Comparison of ENCODE assay signal across 19 mouse cellular contexts in genomic region chr8:84044103-84044502, GRCm38 (mm10). TPM values are rescaled to one million over a fixed set of nuclear protein-coding genes. Genes with fewer than 3 reads are reported as not detected.
A peak's percentile ranks its signal among the peaks of the same experiment; 100 is the strongest.
DNase-seq lines count a peak whose midpoint lies in the region; ATAC-seq and TF ChIP-seq lines count a peak whose summit lies in the region.
"Had no signal": no experiment of that assay in that cellular context is flagged by ENCODE, and none has a peak within 500 bp of the region (broad histone marks: within the 10 kb centered on the region; RNA-seq: fewer than 3 reads in every experiment).

No protein-coding gene starts in this region.

- no peak for ATAC-seq in heart, postnatal 0 days (ENCODE audit: insufficient read depth, low read depth)
- no peak for ATAC-seq in heart, embryonic 11.5 days (replicated peaks; ENCODE audit: insufficient number of reproducible peaks, low FRiP score, low TSS enrichment)
- no peak for ATAC-seq in lung, embryonic 14.5 days (ENCODE audit: insufficient read depth)
- ATAC-seq: hindbrain, postnatal 0 days; Patski had no signal

- TF ChIP-seq CTCF in heart, postnatal 0 days (IDR thresholded peaks at IDR 0.05; ENCODE audit: low read depth): 0 out of 2 replicates have a peak, but pooled peaks have one; percentile 3
- peak; percentile 36 for TF ChIP-seq CTCF in lung, embryonic 14.5 days (IDR thresholded peaks at IDR 0.05; ENCODE audit: low read depth)
- no peak; the same call in 1 of the 2 replicates for TF ChIP-seq CTCF in small intestine, adult 2 months (IDR thresholded peaks at IDR 0.05; ENCODE audit: extremely low read depth, insufficient read length, insufficient replicate concordance, low read depth, low read length)

- no peak overlapping the region for H3K4me2 ChIP-seq in heart, postnatal 0 days (ENCODE audit: low read depth, low read length)
- H3K4me2 ChIP-seq in heart, embryonic 11.5 days: no peak overlapping the region
- H3K4me2 ChIP-seq in lung, embryonic 14.5 days: no peak overlapping the region
- H3K4me2 ChIP-seq: neural tube, embryonic 15.5 days had no signal

- peak; percentile 10; the same call in 1 of the 2 replicates for TF ChIP-seq POLR2A in small intestine, adult 2 months (IDR thresholded peaks at IDR 0.05; ENCODE audit: low read depth, low read length)

- TF ChIP-seq EP300 in heart, postnatal 0 days (IDR thresholded peaks at IDR 0.05; ENCODE audit: low read depth): no peak

- 15% methylated on average over 7 of the region's 7 CpGs for WGBS in heart, postnatal 0 days
- WGBS in heart, embryonic 11.5 days (ENCODE audit: insufficient replicate concordance): 3% methylated on average over 7 of the region's 7 CpGs
- 8% methylated on average over 7 of the region's 7 CpGs for WGBS in lung, embryonic 14.5 days
- WGBS in small intestine, adult 2 months: 36% methylated on average over 7 of the region's 7 CpGs

- peaks cover 28% of the 10 kb centered on the region for H3K27me3 ChIP-seq in heart, postnatal 0 days (ENCODE audit: control insufficient read depth, insufficient read depth, low read length)
- peaks cover 47% of the 10 kb centered on the region for H3K27me3 ChIP-seq in heart, embryonic 11.5 days (ENCODE audit: control insufficient read depth, insufficient read depth, low read length)
- H3K27me3 ChIP-seq in lung, embryonic 14.5 days (ENCODE audit: insufficient read depth, low read length): peaks cover 46% of the 10 kb centered on the region
- peaks cover 17% of the 10 kb centered on the region; the same call in 1 of the 2 replicates for H3K27me3 ChIP-seq in small intestine, adult 2 months (ENCODE audit: control insufficient read depth, insufficient read depth, low read length)

- H3K4me3 ChIP-seq in heart, postnatal 0 days (ENCODE audit: low read depth, low read length): no peak overlapping the region
- H3K4me3 ChIP-seq in heart, embryonic 11.5 days (ENCODE audit: low read depth, low read length): no peak overlapping the region
- no peak overlapping the region for H3K4me3 ChIP-seq in lung, embryonic 14.5 days (ENCODE audit: low read depth, low read length)
- no peak overlapping the region for H3K4me3 ChIP-seq in small intestine, adult 2 months (ENCODE audit: low read depth, low read length)
- H3K4me3 ChIP-seq: neural tube, embryonic 15.5 days had no signal

- H3K9me3 ChIP-seq in heart, postnatal 0 days (replicated peaks; ENCODE audit: control insufficient read depth, low read length): no peaks in the 10 kb centered on the region
- no peaks in the 10 kb centered on the region for H3K9me3 ChIP-seq in heart, embryonic 11.5 days (replicated peaks; ENCODE audit: control insufficient read depth, low read length)
- no peaks in the 10 kb centered on the region for H3K9me3 ChIP-seq in lung, embryonic 14.5 days (ENCODE audit: low read depth, low read length)
- H3K9me3 ChIP-seq: neural tube, embryonic 15.5 days had no signal

- H3K36me3 ChIP-seq in heart, postnatal 0 days (replicated peaks; ENCODE audit: control insufficient read depth, insufficient read depth, low read length): no peaks in the 10 kb centered on the region
- H3K36me3 ChIP-seq in heart, embryonic 11.5 days (ENCODE audit: control insufficient read depth, insufficient read depth, low read length): no peaks in the 10 kb centered on the region
- H3K36me3 ChIP-seq in lung, embryonic 14.5 days (ENCODE audit: insufficient read depth): no peaks in the 10 kb centered on the region
- no peaks in the 10 kb centered on the region for H3K36me3 ChIP-seq in small intestine, adult 2 months (ENCODE audit: control insufficient read depth, insufficient read depth, low read length)
- H3K36me3 ChIP-seq: neural tube, embryonic 15.5 days had no signal

- no peak overlapping the region for H3K9ac ChIP-seq in heart, postnatal 0 days (replicated peaks; ENCODE audit: low read depth, low read length)
- H3K9ac ChIP-seq in heart, embryonic 11.5 days (ENCODE audit: low read depth, low read length): no peak overlapping the region
- H3K9ac ChIP-seq in lung, embryonic 14.5 days: no peak overlapping the region
- H3K9ac ChIP-seq: neural tube, embryonic 15.5 days had no signal

- peaks cover 3% of the 10 kb centered on the region; the same call in 1 of the 2 replicates for H3K4me1 ChIP-seq in heart, postnatal 0 days (ENCODE audit: control insufficient read depth, insufficient read depth)
- peaks cover 5% of the 10 kb centered on the region; the same call in 1 of the 2 replicates for H3K4me1 ChIP-seq in heart, embryonic 11.5 days (ENCODE audit: control insufficient read depth, insufficient read depth, low read length)
- H3K4me1 ChIP-seq in lung, embryonic 14.5 days (ENCODE audit: insufficient read depth): no peaks in the 10 kb centered on the region
- H3K4me1 ChIP-seq in small intestine, adult 2 months (ENCODE audit: control insufficient read depth, insufficient read depth, insufficient read length, low read length): peaks cover 3% of the 10 kb centered on the region

- peak; percentile 18 for DNase-seq in embryo, embryonic 10 days (ENCODE audit: low spot score)
- DNase-seq in embryo, embryonic 11 days: no peak
- no peak for DNase-seq in heart, postnatal 0 days (ENCODE audit: low spot score)
- no peak for DNase-seq in lung, embryonic 14.5 days
- DNase-seq in lung, postnatal 10 days: no peak
- DNase-seq in adrenal gland, postnatal 4 days (ENCODE audit: low spot score in 2 of 2): no peak
- DNase-seq: gastrocnemius, postnatal 10 days; kidney, postnatal 25 days; layer of hippocampus, adult 9-11 months; lung, adult 2 months; thymus, adult 2 months had no signal

- H3K27ac ChIP-seq in heart, postnatal 0 days (ENCODE audit: low read depth): no peak overlapping the region
- no peak overlapping the region for H3K27ac ChIP-seq in heart, embryonic 11.5 days (ENCODE audit: low read depth, low read length)
- no peak overlapping the region for H3K27ac ChIP-seq in lung, embryonic 14.5 days (ENCODE audit: low read depth)
- H3K27ac ChIP-seq in small intestine, adult 2 months (ENCODE audit: insufficient read depth, low read depth, low read length): no peak overlapping the region
- H3K27ac ChIP-seq: hindbrain, postnatal 0 days; neural tube, embryonic 15.5 days had no signal

RNA-seq across cellular contexts. Expression of gene Rln3, which starts 0.7 kb away (rescaled TPM):
- not detected in 2 replicates for total RNA-seq in heart, postnatal 0 days (2014; rRNA removed; ENCODE audit: low replicate concordance)
- not detected in 2 replicates for polyA plus RNA-seq in heart, postnatal 0 days (2015; fragmentation: Nextera tagmentation; extraction: Ambion mirVana)
- not detected in 2 replicates for polyA plus RNA-seq in heart, embryonic 11.5 days (2014; fragmentation: Nextera tagmentation; extraction: Ambion mirVana)
- not detected in 2 replicates for polyA plus RNA-seq in lung, embryonic 14.5 days (2014; fragmentation: Nextera tagmentation; extraction: Ambion mirVana)
- polyA plus RNA-seq in small intestine, adult 2 months (2012; rRNA removed): 0.96 and 0.99 TPM in 2 replicates
- not detected for total RNA-seq in adrenal gland, postnatal 4 days (2021)
- total RNA-seq: gastrocnemius, postnatal 10 days; megakaryocyte progenitor cell, adult 5-6 weeks; monocyte, adult 5-6 weeks had no signal
- polyA plus RNA-seq: limb, embryonic 14.5 days; Patski had no signal

RNA-seq across cellular contexts. Expression of gene Il27ra, which starts 1.7 kb away (rescaled TPM):
- 3.9 and 5.6 TPM in 2 replicates for total RNA-seq in heart, postnatal 0 days (2014; rRNA removed; ENCODE audit: low replicate concordance)
- 2.6 and 3.6 TPM in 2 replicates for polyA plus RNA-seq in heart, postnatal 0 days (2015; fragmentation: Nextera tagmentation; extraction: Ambion mirVana)
- polyA plus RNA-seq in heart, embryonic 11.5 days (2014; fragmentation: Nextera tagmentation; extraction: Ambion mirVana): 3.5 and 4.1 TPM in 2 replicates
- 1.1 TPM in 2 replicates for polyA plus RNA-seq in lung, embryonic 14.5 days (2014; fragmentation: Nextera tagmentation; extraction: Ambion mirVana)
- 2.3 and 5.5 TPM in 2 replicates for polyA plus RNA-seq in small intestine, adult 2 months (2012; rRNA removed)
- 1 to 10 TPM; 2.6 to 3.8 TPM for total RNA-seq in adrenal gland, postnatal 4 days (2021)

RNA-seq across cellular contexts. Expression of gene Gm10643, which starts 20.8 kb away (rescaled TPM):
- total RNA-seq in heart, postnatal 0 days (2014; rRNA removed; ENCODE audit: low replicate concordance): 1.3 and 3.8 TPM in 2 replicates
- 1.0 and 1.7 TPM in 2 replicates for polyA plus RNA-seq in heart, postnatal 0 days (2015; fragmentation: Nextera tagmentation; extraction: Ambion mirVana)
- 1.0 and 1.1 TPM in 2 replicates for polyA plus RNA-seq in heart, embryonic 11.5 days (2014; fragmentation: Nextera tagmentation; extraction: Ambion mirVana)
- 1.4 and 1.7 TPM in 2 replicates for polyA plus RNA-seq in lung, embryonic 14.5 days (2014; fragmentation: Nextera tagmentation; extraction: Ambion mirVana)
- polyA plus RNA-seq in small intestine, adult 2 months (2012; rRNA removed): 0.48 TPM in 1 of 2 replicates, not detected in the other
- 1 to 10 TPM; 4.0 to 4.2 TPM for total RNA-seq in adrenal gland, postnatal 4 days (2021)

RNA-seq across cellular contexts. Expression of gene Rfx1, which starts 22.5 kb away (rescaled TPM):
- 11.7 and 15.3 TPM in 2 replicates for total RNA-seq in heart, postnatal 0 days (2014; rRNA removed; ENCODE audit: low replicate concordance)
- 2.3 and 2.4 TPM in 2 replicates for polyA plus RNA-seq in heart, postnatal 0 days (2015; fragmentation: Nextera tagmentation; extraction: Ambion mirVana)
- 7.5 and 7.9 TPM in 2 replicates for polyA plus RNA-seq in heart, embryonic 11.5 days (2014; fragmentation: Nextera tagmentation; extraction: Ambion mirVana)
- 12.9 and 13.3 TPM in 2 replicates for polyA plus RNA-seq in lung, embryonic 14.5 days (2014; fragmentation: Nextera tagmentation; extraction: Ambion mirVana)
- polyA plus RNA-seq in small intestine, adult 2 months (2012; rRNA removed): 23.2 and 42.2 TPM in 2 replicates
- 10 to 100 TPM; 17.0 to 18.6 TPM for total RNA-seq in adrenal gland, postnatal 4 days (2021)

RNA-seq across cellular contexts. Expression of gene Palm3, which starts 22.8 kb away (rescaled TPM):
- not detected in 2 replicates for total RNA-seq in heart, postnatal 0 days (2014; rRNA removed; ENCODE audit: low replicate concordance)
- 0.33 and 0.41 TPM in 2 replicates for polyA plus RNA-seq in heart, postnatal 0 days (2015; fragmentation: Nextera tagmentation; extraction: Ambion mirVana)
- 0.57 and 0.77 TPM in 2 replicates for polyA plus RNA-seq in heart, embryonic 11.5 days (2014; fragmentation: Nextera tagmentation; extraction: Ambion mirVana)
- polyA plus RNA-seq in lung, embryonic 14.5 days (2014; fragmentation: Nextera tagmentation; extraction: Ambion mirVana): 2.5 and 2.9 TPM in 2 replicates
- polyA plus RNA-seq in small intestine, adult 2 months (2012; rRNA removed): 0.11 and 0.15 TPM in 2 replicates
- total RNA-seq in adrenal gland, postnatal 4 days (2021): 1 to 10 TPM; 1.1 to 6.0 TPM
- total RNA-seq: megakaryocyte progenitor cell, adult 5-6 weeks had no signal
